Mouse (Mus musculus) fibroblast of lung, adult 2 months (primary cell): ENCODE results near the gene Wnt10a.

Experiments used
- DNase-seq: peaks from one replicate; pipeline ENCODE4 v3.0.0-alpha.2; 2011; ENCODE audit warnings: low read depth

Wnt10a gene

GRCm38 (mm10) chr1:74791249-74791648, at the start of gene Wnt10a:
Wnt10a (plus strand) TSS chr1:74791516.
- no peak for DNase-seq

DNA sequence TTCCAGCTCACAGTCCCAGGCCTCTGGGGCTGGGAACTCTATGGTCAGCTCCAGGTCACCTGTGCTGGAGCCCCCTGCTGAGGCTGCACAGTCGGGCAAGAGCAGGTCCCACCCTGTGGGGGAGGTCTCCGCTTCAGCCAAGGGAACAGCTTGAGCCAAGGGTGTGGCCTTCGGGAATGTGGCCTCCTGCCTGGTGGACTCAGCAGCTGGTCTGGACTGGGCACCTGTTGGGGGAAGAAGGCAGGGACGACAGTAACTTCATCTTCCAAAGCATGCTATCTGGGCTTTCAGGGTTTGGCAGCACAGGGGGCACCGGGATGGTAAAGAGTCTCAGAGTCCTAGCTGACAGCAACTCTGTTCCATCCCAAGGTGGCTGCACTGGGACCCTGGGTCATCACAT, 44.0 kb upstream of the Wnt10a start:
- no peak for DNase-seq

- peak; percentile 10 for DNase-seq
Measured at GRCm38 (mm10) chr1:74748643-74749271, 42.6 kb upstream of the Wnt10a start, which contains the start of gene Prkag3. Prkag3 (minus strand) TSS chr1:74749221.

GRCm38 (mm10) chr1:74749301-74749700, 42.0 kb upstream of the Wnt10a start:
- peak; percentile 30 for DNase-seq

GRCm38 (mm10) chr1:74750683-74751082, 40.6 kb upstream of the Wnt10a start:
- no peak for DNase-seq

DNA sequence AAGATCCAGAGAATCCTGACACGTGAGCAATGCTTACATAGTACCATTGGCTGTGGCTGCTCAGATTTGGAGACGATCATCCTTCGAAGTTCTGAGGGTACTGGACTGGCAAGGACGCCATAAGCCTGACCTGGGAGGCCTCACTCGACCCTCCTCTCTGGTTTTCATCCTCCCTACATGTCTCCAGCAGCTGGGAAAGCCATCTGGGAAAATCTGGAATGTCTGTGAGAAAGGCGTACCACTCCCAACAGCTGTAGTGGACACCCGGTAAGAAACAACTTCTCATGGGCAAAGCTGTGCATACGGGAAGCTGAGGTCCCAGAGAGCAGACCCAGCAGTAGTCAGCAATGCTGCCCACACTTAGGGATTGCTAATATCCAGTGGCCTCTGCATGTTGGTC, 39.2 kb upstream of the Wnt10a start:
- no peak for DNase-seq

DNA sequence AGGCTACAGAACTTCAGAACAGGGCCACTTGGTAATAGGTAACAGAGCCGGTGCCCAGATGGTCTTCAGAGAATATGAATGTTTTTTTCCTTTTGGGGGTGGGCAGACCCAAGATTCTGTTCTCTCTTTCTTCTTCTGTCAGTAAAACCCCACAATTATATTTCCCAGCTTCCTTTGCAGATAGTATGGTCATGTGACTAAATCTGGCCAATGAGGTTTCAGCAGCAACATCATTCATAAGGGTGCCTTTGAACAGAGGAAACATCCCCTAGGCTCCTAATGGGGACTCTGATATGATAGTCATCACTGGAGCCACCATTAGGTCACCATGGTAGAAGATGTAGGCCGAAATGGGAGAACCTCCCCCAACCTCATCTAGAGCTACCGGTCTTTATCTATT, 38.5 kb upstream of the Wnt10a start:
- no peak for DNase-seq

DNA sequence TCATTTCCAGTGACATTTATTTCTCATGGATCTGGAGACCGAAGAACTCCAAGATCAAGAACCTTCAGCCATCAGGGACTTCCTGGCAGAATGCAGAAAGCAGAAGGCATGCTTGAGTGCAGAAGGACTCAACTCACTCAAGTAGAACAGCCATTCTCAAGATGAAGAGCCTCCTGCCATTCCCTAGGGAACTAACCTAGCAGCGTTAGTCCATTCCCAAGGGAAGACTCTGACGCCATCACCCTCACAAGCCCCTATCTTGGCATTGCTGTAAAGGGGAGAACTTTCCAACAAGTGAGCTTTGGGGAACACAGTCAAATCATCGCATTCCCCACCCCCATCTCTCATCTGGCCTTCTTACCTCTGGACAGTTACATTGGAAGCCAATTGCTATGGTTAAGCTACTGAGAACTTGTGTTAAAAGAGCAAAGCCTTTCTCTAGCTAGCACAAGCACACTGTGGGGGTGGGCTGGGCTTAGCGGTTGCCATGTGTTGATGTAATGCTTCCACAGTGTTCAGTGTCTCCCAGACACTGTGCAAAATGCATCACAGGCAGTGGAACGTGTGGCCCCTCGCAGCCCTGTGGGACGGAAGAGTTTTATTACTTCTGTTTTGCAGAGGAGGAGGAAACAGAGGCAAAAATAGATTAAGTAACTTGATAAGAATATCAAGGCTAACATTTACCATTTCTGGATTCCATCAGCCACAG, 37.9 kb upstream of the Wnt10a start:
- DNase-seq = no peak

DNA sequence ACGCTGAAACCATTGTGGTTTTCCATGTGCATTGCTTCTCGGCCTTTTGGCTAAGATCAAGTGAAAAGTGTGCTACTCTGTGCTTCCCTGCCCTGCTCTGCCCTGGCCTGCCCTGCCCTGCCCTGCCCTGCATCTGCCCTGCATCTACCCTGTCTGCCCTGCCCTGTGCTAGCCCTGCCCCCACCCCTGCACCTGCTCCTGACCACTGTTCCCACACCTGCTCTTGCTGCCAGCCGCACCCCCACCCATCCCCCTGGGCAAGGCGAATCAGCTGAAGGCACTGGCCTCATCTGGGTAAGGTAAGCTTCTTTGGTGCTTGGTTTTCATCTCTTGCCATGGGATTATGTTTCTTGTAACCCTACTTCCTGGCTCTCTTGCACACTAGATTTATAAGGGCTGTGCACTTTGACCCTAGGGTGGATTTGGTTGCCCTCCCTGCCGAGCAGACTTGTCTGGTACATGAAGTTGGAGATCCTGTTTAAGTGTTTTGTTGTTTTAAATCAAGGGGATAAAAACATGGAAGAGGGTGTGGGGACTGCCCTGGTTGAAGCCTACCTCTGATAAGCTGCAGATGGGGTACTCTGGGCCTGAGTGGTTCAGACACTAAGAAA, 37.0 kb upstream of the Wnt10a start:
- no peak for DNase-seq

- peak; percentile 14 for DNase-seq
Measured at GRCm38 (mm10) chr1:74759773-74760172, 31.5 kb upstream of the Wnt10a start.

GRCm38 (mm10) chr1:74763081-74763480, 28.2 kb upstream of the Wnt10a start:
- DNase-seq = peak; percentile 60

- DNase-seq = no peak
Measured at GRCm38 (mm10) chr1:74770727-74771466, 20.4 kb upstream of the Wnt10a start.

- DNase-seq = no peak
Measured at GRCm38 (mm10) chr1:74771467-74771844, 19.9 kb upstream of the Wnt10a start.

DNA sequence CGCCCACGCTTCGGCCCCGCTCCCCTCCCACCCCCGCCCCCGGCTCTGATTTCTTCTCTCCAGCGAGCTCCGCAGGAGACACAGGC, 19.6 kb upstream of the Wnt10a start, which contains the start of gene Wnt6:
TSS of gene Wnt6 (plus strand) at position 48 of the 86 bp plus-strand sequence.
- DNase-seq = no peak

GRCm38 (mm10) chr1:74771931-74772620, 19.2 kb upstream of the Wnt10a start:
- DNase-seq = no peak

DNA sequence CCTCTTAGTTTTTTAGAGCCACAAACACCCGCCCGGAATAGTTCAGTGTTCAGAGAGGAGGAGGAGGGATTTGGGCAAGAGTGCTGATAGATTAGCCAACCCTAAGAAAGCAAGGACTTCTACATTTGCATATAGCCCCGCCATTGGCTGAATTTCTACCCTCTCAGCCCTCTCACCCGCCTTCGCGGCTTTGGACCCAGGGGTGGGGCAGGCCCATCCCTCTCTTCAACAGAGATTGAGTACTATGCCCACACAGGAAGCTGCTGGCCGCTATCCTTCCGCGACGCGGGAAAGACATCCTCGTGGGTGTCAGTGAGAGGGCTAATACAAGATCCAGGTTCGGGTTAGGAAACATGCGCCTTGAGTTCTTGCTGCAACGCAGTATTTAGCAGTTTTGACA, 18.2 kb upstream of the Wnt10a start:
- peak; percentile 53 for DNase-seq

DNA sequence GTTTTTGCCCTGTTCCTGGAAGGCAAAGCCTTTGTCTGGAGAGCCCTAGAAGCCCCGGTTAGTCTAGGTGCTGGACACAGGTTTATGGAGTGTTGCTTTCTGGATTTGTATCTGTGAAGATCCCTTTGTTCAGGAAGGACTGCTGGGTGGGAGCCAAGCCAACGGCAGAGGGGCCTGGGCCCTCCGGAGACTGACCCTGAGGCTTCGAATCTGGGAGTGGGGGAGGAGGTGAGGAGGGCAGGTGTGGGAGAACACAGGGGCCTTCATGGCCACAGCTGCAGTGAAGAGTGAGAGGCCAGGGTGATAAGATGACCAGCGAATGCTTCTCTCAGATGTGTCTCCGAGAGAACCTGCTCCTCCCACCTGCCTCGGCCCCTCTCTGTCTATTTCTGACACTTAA, 17.3 kb upstream of the Wnt10a start:
- no peak for DNase-seq

- DNase-seq = no peak
Measured at GRCm38 (mm10) chr1:74775816-74776215, 15.5 kb upstream of the Wnt10a start.

- no peak for DNase-seq
Measured at GRCm38 (mm10) chr1:74778934-74779486, 12.3 kb upstream of the Wnt10a start.

- no peak for DNase-seq
Measured at GRCm38 (mm10) chr1:74782045-74782444, 9.3 kb upstream of the Wnt10a start.

DNA sequence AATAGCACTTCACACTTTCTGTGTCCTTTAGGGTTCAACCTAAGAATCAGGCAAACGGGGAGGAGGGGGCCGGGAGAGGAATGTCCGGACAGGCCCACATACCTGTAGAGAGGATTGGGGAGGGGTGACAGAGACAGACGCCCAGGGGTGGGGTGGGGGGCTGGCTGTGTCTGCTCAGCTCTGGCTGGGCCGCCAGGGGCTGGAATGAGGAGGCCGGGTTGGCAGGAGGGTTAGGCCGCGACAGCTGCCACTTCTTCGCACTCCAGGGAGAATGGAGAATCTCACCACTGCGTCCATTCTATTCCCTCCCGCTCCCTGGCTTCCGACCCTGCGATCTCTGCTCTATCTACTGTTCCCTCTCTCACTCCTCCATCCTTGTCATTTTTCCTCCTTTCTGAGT, 7.8 kb upstream of the Wnt10a start:
- DNase-seq = no peak

GRCm38 (mm10) chr1:74784041-74784759, 7.1 kb upstream of the Wnt10a start:
- DNase-seq = no peak
